Mouse (Mus musculus): Measurements from ENCODE around the gene March7. TPM values are rescaled to one million over a fixed set of nuclear protein-coding genes. Genes with fewer than 3 reads are reported as not detected.

March7 gene
- polyA plus RNA-seq, 1 experiment from 2014 or later = 71.1 TPM

- Histone ChIP-seq H3K27ac (ENCODE audit: poor library complexity, severe bottlenecking) (no peak overlapping the region), H3K4me3 (no peak overlapping the region), H3K4me1 (replicated peaks) (no peaks in the 10 kb centered on the region), H3K27me3 (replicated peaks) (no peaks in the 10 kb centered on the region), H3K4me2 (no peak overlapping the region), H3K9me3 (replicated peaks) (no peaks in the 10 kb centered on the region), H3K36me3 (no peaks in the 10 kb centered on the region), H3K9ac (no peak overlapping the region)
- WGBS = 52% methylated on average over 2 of the region's 2 CpGs
- ATAC-seq (ENCODE audit: insufficient number of reproducible peaks, low FRiP score) = no peak
Observed at GRCm38 (mm10) chr2:60181696-60182095, 28.0 kb upstream of the March7 start.

GRCm38 (mm10) chr2:60196841-60197240 lies 12.8 kb upstream of the March7 start:
- H3K4me2 ChIP-seq = no peak overlapping the region
- no peak overlapping the region for H3K4me3 ChIP-seq
- no peak for ATAC-seq (ENCODE audit: insufficient number of reproducible peaks, low FRiP score)
- H3K36me3 ChIP-seq = 0 out of 2 replicates have a peak, but pooled peaks cover 2% of the 10 kb centered on the region
- WGBS = 57% methylated on average over 1 of the region's 1 CpGs
- no peak overlapping the region for H3K9ac ChIP-seq
- peaks cover 4% of the 10 kb centered on the region; the same call in 1 of the 2 replicates for H3K4me1 ChIP-seq (replicated peaks)
- no peaks in the 10 kb centered on the region for H3K9me3 ChIP-seq (replicated peaks)
- H3K27me3 ChIP-seq (replicated peaks) = no peaks in the 10 kb centered on the region
- no peak overlapping the region for H3K27ac ChIP-seq (ENCODE audit: poor library complexity, severe bottlenecking)

- peaks cover 4% of the 10 kb centered on the region; the same call in 1 of the 2 replicates for H3K4me1 ChIP-seq (replicated peaks)
- no peak overlapping the region for H3K4me3 ChIP-seq
- H3K27me3 ChIP-seq (replicated peaks) = no peaks in the 10 kb centered on the region
- no peak for ATAC-seq (ENCODE audit: insufficient number of reproducible peaks, low FRiP score)
- H3K4me2 ChIP-seq = no peak overlapping the region
- no peaks in the 10 kb centered on the region for H3K9me3 ChIP-seq (replicated peaks)
- peaks cover 16% of the 10 kb centered on the region for H3K36me3 ChIP-seq
- H3K27ac ChIP-seq (ENCODE audit: poor library complexity, severe bottlenecking) = no peak overlapping the region
- no peak overlapping the region for H3K9ac ChIP-seq
- WGBS = 95% methylated on average over 5 of the region's 5 CpGs
Observed at GRCm38 (mm10) chr2:60200051-60200562, 9.6 kb upstream of the March7 start.

GRCm38 (mm10) chr2:60200667-60201066 lies 9.0 kb upstream of the March7 start:
- H3K27ac ChIP-seq (ENCODE audit: poor library complexity, severe bottlenecking) = no peak overlapping the region
- H3K4me3 ChIP-seq = no peak overlapping the region
- H3K36me3 ChIP-seq = peaks cover 22% of the 10 kb centered on the region
- WGBS = 56% methylated on average over 8 of the region's 8 CpGs
- H3K27me3 ChIP-seq (replicated peaks) = no peaks in the 10 kb centered on the region
- peaks cover 4% of the 10 kb centered on the region; the same call in 1 of the 2 replicates for H3K4me1 ChIP-seq (replicated peaks)
- H3K4me2 ChIP-seq = no peak overlapping the region
- no peak for ATAC-seq (ENCODE audit: insufficient number of reproducible peaks, low FRiP score)
- no peak overlapping the region for H3K9ac ChIP-seq
- H3K9me3 ChIP-seq (replicated peaks) = no peaks in the 10 kb centered on the region

DNA sequence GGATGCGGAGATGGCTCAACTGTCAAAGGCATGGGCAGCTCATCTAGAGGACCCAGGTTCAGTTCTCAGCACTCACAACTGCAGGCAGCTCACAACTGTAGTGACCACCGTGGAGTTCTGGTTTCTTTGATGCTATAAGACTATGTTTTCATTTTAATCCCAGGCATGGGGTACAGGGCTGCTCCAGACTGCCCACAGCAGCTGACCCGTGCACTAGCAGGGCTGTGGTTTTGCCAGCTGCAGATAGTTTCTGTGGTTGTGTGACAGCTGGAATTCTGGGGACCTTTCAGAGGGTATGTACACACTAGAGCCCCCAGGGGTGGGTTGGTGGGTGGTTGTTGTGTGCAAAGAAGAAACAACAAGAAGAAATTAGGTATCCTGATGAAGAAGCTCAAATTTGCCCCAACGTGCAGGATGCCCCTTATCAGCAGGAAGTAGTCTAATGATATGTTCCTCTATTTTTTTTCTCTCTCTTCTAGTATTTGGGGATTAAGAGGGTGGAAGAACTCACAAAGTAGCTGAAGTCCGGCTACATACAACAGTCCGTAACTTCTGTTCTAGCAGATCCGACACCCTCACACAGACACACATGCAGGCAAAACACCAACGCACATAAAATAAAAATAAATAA lies 6.7 kb upstream of the March7 start:
- H3K4me2 ChIP-seq = no peak overlapping the region
- H3K4me1 ChIP-seq (replicated peaks) = peaks cover 5% of the 10 kb centered on the region
- ATAC-seq (ENCODE audit: insufficient number of reproducible peaks, low FRiP score) = no peak

DNA sequence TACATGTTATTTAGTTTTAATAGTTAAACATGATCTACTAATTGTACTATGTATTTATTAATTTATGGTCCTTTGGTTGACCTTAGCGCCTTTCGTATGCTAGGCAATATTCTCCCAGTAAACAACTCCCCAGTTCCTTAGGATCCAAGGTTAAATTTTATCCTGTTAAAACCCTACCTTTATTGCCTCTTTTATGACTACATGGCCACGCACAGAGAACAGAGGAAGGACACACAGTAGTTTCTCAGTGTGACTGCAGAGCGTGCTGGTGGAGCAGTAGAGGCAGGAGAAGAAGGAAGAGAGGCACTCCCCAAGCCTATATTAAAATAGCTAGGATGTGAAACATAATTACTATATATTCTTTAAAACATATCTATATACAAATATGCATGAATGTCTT lies 6.0 kb upstream of the March7 start:
- H3K9me3 ChIP-seq (replicated peaks) = no peaks in the 10 kb centered on the region
- peaks cover 8% of the 10 kb centered on the region for H3K4me1 ChIP-seq (replicated peaks)
- no peak for ATAC-seq (ENCODE audit: insufficient number of reproducible peaks, low FRiP score)
- H3K36me3 ChIP-seq = peaks cover 28% of the 10 kb centered on the region
- no peaks in the 10 kb centered on the region for H3K27me3 ChIP-seq (replicated peaks)
- 95% methylated on average over 4 of the region's 4 CpGs for WGBS
- H3K9ac ChIP-seq = no peak overlapping the region
- no peak overlapping the region for H3K4me2 ChIP-seq
- no peak overlapping the region for H3K4me3 ChIP-seq
- no peak overlapping the region for H3K27ac ChIP-seq (ENCODE audit: poor library complexity, severe bottlenecking)

More for the DNA sequence above, 6.7 kb upstream of the March7 start:
- WGBS = 74% methylated on average over 8 of the region's 8 CpGs
- Histone ChIP-seq H3K9ac (no peak overlapping the region), H3K27ac (ENCODE audit: poor library complexity, severe bottlenecking) (no peak overlapping the region), H3K36me3 (peaks cover 28% of the 10 kb centered on the region), H3K27me3 (replicated peaks) (no peaks in the 10 kb centered on the region), H3K4me3 (no peak overlapping the region), H3K9me3 (replicated peaks) (no peaks in the 10 kb centered on the region)

- ATAC-seq (ENCODE audit: insufficient number of reproducible peaks, low FRiP score) = no peak
Observed at GRCm38 (mm10) chr2:60204162-60204561, 5.5 kb upstream of the March7 start.

DNA sequence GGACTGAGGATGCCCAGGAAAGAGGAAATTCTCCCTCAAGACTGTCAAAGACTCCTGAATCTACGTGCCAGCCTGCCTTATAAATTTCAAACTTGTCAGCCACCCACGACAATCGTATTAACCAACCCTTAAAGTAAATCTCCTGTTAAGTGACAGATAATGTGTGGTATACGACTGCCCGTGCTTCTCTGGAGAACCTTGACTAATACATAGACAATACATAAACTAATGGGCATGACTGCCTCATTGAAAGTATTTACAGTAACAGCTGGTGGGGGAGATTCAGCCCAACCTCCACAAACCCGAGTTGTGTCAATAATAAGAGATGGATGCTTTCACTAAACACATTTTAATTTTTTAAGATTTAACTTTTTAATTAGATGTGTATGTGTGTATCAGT lies 3.9 kb upstream of the March7 start:
- H3K4me2 ChIP-seq = no peak overlapping the region
- no peak overlapping the region for H3K9ac ChIP-seq
- no peak overlapping the region for H3K27ac ChIP-seq (ENCODE audit: poor library complexity, severe bottlenecking)
- H3K9me3 ChIP-seq (replicated peaks) = no peaks in the 10 kb centered on the region
- no peak overlapping the region for H3K4me3 ChIP-seq
- WGBS = 84% methylated on average over 6 of the region's 6 CpGs
- ATAC-seq (ENCODE audit: insufficient number of reproducible peaks, low FRiP score) = no peak
- peaks cover 28% of the 10 kb centered on the region for H3K36me3 ChIP-seq
- peaks cover 11% of the 10 kb centered on the region for H3K4me1 ChIP-seq (replicated peaks)
- no peaks in the 10 kb centered on the region for H3K27me3 ChIP-seq (replicated peaks)

More at GRCm38 (mm10) chr2:60204162-60204561, 5.5 kb upstream of the March7 start:
- Histone ChIP-seq H3K4me3 (no peak overlapping the region), H3K36me3 (peaks cover 28% of the 10 kb centered on the region), H3K9ac (no peak overlapping the region), H3K9me3 (replicated peaks) (no peaks in the 10 kb centered on the region), H3K4me1 (replicated peaks) (peaks cover 8% of the 10 kb centered on the region), H3K27me3 (replicated peaks) (no peaks in the 10 kb centered on the region), H3K27ac (ENCODE audit: poor library complexity, severe bottlenecking) (no peak overlapping the region), H3K4me2 (no peak overlapping the region)
- 80% methylated on average over 6 of the region's 6 CpGs for WGBS

GRCm38 (mm10) chr2:60209122-60209611 lies 520 bp upstream of the March7 start:
- Histone ChIP-seq H3K36me3 (peaks cover 23% of the 10 kb centered on the region), H3K4me1 (replicated peaks) (peaks cover 33% of the 10 kb centered on the region), H3K27ac (ENCODE audit: poor library complexity, severe bottlenecking) (peak overlapping the region; percentile 86), H3K4me3 (peak overlapping the region; percentile 100), H3K4me2 (peak overlapping the region; percentile 83), H3K9ac (peak overlapping the region; percentile 100), H3K27me3 (replicated peaks) (no peaks in the 10 kb centered on the region), H3K9me3 (replicated peaks) (no peaks in the 10 kb centered on the region)
- under 1% methylated on average over 32 of the region's 35 CpGs for WGBS
- peak; percentile 68 for ATAC-seq (ENCODE audit: insufficient number of reproducible peaks, low FRiP score)

DNA sequence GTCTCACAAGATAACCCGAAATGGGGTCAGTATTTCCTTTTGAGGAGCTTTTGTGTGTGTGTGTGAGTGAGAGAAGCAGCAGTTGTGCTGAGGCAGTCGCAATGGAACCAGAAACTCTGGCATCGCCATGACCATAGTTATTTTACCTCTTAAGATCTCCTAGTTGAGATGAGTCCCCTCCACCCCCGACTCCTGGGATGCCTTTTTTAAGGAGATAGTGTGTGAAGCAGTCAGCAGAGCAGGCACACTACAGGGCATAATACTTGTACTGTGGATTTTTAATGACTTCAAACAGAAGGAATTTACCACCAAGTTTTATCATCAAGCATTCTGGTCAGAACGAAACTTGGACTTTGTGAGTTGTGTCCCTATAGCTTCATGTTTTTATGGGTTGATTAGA lies 1.1 kb downstream of the March7 start:
- Histone ChIP-seq H3K4me1 (replicated peaks) (peaks cover 42% of the 10 kb centered on the region), H3K9me3 (replicated peaks) (no peaks in the 10 kb centered on the region), H3K36me3 (peaks cover 12% of the 10 kb centered on the region), H3K9ac (peak overlapping the region; percentile 100), H3K27me3 (replicated peaks) (no peaks in the 10 kb centered on the region), H3K4me3 (peak overlapping the region; percentile 100), H3K4me2 (peak overlapping the region; percentile 83), H3K27ac (ENCODE audit: poor library complexity, severe bottlenecking) (peak overlapping the region; percentile 86)
- no peak for ATAC-seq (ENCODE audit: insufficient number of reproducible peaks, low FRiP score)
- 7% methylated on average over 5 of the region's 5 CpGs for WGBS

GRCm38 (mm10) chr2:60212488-60212887 lies 2.8 kb downstream of the March7 start:
- peaks cover 58% of the 10 kb centered on the region for H3K4me1 ChIP-seq (replicated peaks)

More at GRCm38 (mm10) chr2:60212488-60212887, 2.8 kb downstream of the March7 start:
- Histone ChIP-seq H3K27me3 (replicated peaks) (no peaks in the 10 kb centered on the region), H3K9ac (no peak overlapping the region), H3K36me3 (peaks cover 7% of the 10 kb centered on the region), H3K4me3 (no peak overlapping the region), H3K4me2 (no peak overlapping the region), H3K9me3 (replicated peaks) (no peaks in the 10 kb centered on the region), H3K27ac (ENCODE audit: poor library complexity, severe bottlenecking) (no peak overlapping the region)
- no peak for ATAC-seq (ENCODE audit: insufficient number of reproducible peaks, low FRiP score)
